Mouse (Mus musculus) Patski (cell line): ENCODE data around the gene Ddah2. TPM values are rescaled to one million over a fixed set of nuclear protein-coding genes. Genes with fewer than 3 reads are reported as not detected.

Experiments
- ATAC-seq: fragments of 100-300 bp; one replicate; pipeline ENCODE4 v1.8.0; 2021
- CTCF ChIA-PET: fragments of 350-600 bp; sonication (Branson Sonifier 250); formaldehyde crosslinking; loops from one replicate; lab custom pipeline; 2022; ENCODE audit warnings: inconsistent platforms; lab: Charles Lee
- POLR2A ChIA-PET: fragments of 350-600 bp; sonication (Branson Sonifier 250); formaldehyde crosslinking; loops from one replicate; lab custom pipeline; 2022; ENCODE audit warnings: antibody characterized with exemption, inconsistent platforms; lab: Charles Lee
- DNase-seq: peaks from one replicate; pipeline ENCODE4 v3.0.0-alpha.2; 2011; ENCODE audit warnings: low read depth, low spot score
- H3K27me3 ChIP-seq: fragments of 371-371 bp; one replicate; pipeline ENCODE4 v1.5.1; 2021
- CTCF ChIP-seq: fragments of 100-300 bp; IDR thresholded peaks from one replicate; pipeline ENCODE4 v1.5.1; 2021
- in situ Hi-C: fragments of 300-500 bp; cut with MboI; formaldehyde crosslinking; loops from 3 replicates; pipeline ENCODE4 v1.11.1; 2018; ENCODE audit warnings: low pct_unique_long_range_greater_than_20kb, mixed read lengths
- polyA plus RNA-seq: library from polyadenylated mRNA; unstranded; gene quantifications from one replicate; pipeline ENCODE4 v1.2.3, GENCODE M21; 2021

Ddah2 gene
- 198 TPM for polyA plus RNA-seq

- CTCF ChIA-PET: interaction anchor here (0.8 to 1.4 kb wide), 6 partner anchors 8 to 39 kb away, joined by 3 to 5 read pairs (median 3); partner anchors contain the start of gene Ly6g6f
- no peak for DNase-seq
- POLR2A ChIA-PET: interaction anchor here (0.7 to 1.8 kb wide), 9 partner anchors 7 to 108 kb away, joined by 3 to 9 read pairs (median 3); partner anchors contain the start of gene Clic1
- in situ Hi-C loops: no loop called here
- no peaks in the 10 kb centered on the region for H3K27me3 ChIP-seq
- peak; percentile 70 for ATAC-seq
- TF ChIP-seq CTCF: no peak
Measured at GRCm38 (mm10) chr17:35058911-35059892, at the start of gene Ddah2. Ddah2 (plus strand) TSS chr17:35059035.

DNA sequence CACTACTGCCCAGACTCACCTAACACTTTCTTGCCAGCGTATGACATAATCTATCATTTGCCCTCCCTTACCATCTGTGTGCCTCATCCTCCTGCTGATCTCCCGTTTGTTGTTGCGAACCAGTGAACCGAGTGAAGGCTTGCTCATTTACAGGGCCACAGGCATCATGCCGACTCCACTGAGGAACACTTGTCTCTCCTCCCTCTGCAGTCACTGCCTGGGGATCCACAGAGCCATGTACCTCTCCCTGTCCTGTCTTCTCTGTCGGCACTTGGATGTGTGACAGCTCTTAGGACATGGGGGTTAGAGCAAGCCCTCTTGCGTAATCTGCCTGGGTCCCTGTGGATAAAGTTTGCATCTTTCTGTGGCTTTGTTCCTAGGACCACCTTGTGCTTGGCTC, 49.2 kb upstream of the Ddah2 start:
- in situ Hi-C loops: no loop called here
- CTCF ChIA-PET: interaction anchor here (1.1 to 1.5 kb wide), 2 partner anchors 11 to 40 kb away, joined by 3 read pairs; partner anchors contain the start of gene Clic1
- no peak for TF ChIP-seq CTCF
- DNase-seq (no peak), ATAC-seq (no peak)
- H3K27me3 ChIP-seq: no peaks in the 10 kb centered on the region
- POLR2A ChIA-PET: no interaction called here

DNA sequence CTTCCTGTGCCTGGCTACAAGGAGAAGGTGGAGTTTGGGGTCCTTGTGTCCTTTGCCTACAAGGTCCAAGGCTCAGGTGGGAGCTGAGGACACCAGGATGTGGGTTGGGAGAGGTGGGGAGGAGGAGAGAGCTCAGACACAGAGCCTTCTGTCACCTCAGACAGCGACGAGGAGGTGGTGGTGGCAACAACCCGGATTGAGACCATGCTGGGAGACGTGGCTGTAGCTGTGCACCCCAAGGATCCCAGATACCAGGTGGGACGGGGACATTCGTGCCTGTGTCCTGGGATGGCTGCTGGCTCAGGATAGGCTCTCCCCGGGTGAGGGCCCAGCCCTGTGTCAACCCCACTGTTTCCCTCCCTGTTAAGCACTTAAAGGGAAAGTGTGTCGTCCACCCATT, 47.4 kb upstream of the Ddah2 start:
- in situ Hi-C loops: loop anchor here (10.0 kb wide), 1 partner anchor 223 kb away; the partner anchor contains the start of genes Atp6v1g2 and Nfkbil1
- no peak for TF ChIP-seq CTCF
- ChIA-PET CTCF (no interaction called here), POLR2A (interaction anchor here (1.9 kb wide), 1 partner anchor 10 kb away, joined by 6 read pairs; no protein-coding TSS in a partner anchor)
- DNase-seq (no peak), ATAC-seq (no peak)
- H3K27me3 ChIP-seq: no peaks in the 10 kb centered on the region

GRCm38 (mm10) chr17:35012430-35012829, 46.4 kb upstream of the Ddah2 start:
- POLR2A ChIA-PET: interaction anchor here (0.7 to 1.9 kb wide), 2 partner anchors 11 to 47 kb away, joined by 3 to 6 read pairs; no protein-coding TSS in a partner anchor
- DNase-seq (no peak), ATAC-seq (no peak)
- H3K27me3 ChIP-seq: no peaks in the 10 kb centered on the region
- in situ Hi-C loops: loop anchor here (10.0 kb wide), 1 partner anchor 222 kb away; the partner anchor contains the start of genes Atp6v1g2 and Nfkbil1
- CTCF ChIA-PET: no interaction called here
- no peak for TF ChIP-seq CTCF

DNA sequence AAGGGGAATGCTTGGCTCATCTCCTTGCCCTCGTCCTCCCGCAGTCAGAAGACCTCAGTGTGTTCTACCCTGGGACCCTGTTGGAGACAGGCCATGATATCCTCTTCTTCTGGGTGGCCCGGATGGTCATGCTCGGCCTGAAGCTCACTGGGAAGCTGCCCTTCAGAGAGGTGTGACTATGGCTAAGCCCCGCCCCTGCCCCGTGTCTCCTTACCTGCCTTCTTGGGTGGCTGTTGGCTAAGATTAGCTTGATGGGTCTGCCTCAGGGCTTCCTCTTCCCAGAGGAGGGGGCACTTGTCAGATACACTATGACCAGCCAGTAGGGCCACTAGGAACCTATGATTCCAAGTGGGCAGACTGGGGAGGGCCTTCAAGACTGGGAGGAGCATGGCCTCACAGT, 45.6 kb upstream of the Ddah2 start:
- CTCF ChIA-PET: no interaction called here
- in situ Hi-C loops: loop anchor here (10.0 kb wide), 1 partner anchor 222 kb away; the partner anchor contains the start of genes Atp6v1g2 and Nfkbil1
- POLR2A ChIA-PET: interaction anchor here (1.9 kb wide), 1 partner anchor 12 kb away, joined by 6 read pairs; no protein-coding TSS in a partner anchor
- DNase-seq (no peak), ATAC-seq (no peak)
- no peaks in the 10 kb centered on the region for H3K27me3 ChIP-seq
- no peak for TF ChIP-seq CTCF

GRCm38 (mm10) chr17:35015296-35015695, 43.5 kb upstream of the Ddah2 start:
- no peak for TF ChIP-seq CTCF
- ATAC-seq (no peak), DNase-seq (no peak)
- in situ Hi-C loops: loop anchor here (10.0 kb wide), 1 partner anchor 220 kb away; the partner anchor contains the start of genes Atp6v1g2 and Nfkbil1
- ChIA-PET CTCF (no interaction called here), POLR2A (no interaction called here)
- no peaks in the 10 kb centered on the region for H3K27me3 ChIP-seq

DNA sequence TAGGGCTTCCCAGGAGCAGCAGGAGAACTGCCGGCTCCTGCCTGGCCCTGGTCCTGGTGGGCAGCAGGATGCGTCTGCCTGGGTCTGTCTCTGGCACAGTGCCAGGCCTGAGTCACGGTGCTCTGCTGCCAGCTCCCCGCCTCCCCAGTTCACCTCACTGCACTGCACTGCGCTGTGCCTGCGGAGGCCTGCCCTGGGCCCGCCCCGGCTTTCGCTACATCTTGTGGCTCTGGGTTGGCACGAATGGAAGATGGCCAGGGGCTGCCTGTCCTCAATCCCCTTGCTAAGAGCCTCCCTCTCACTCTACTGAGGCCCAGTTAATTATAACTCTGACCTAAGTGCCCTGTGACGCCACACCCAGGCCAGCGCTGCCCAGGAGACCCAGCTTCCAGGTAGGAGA, 42.5 kb upstream of the Ddah2 start, which contains the start of gene Vwa7:
Gene Vwa7 (plus strand): TSS at position 204 of the 400 bp plus-strand sequence.
- ChIA-PET CTCF (no interaction called here), POLR2A (interaction anchor here (1.5 kb wide), 1 partner anchor 94 kb away, joined by 4 read pairs; no protein-coding TSS in a partner anchor)
- H3K27me3 ChIP-seq: no peaks in the 10 kb centered on the region
- no peak for TF ChIP-seq CTCF
- DNase-seq (no peak), ATAC-seq (no peak)
- in situ Hi-C loops: loop anchor here (10.0 kb wide), 1 partner anchor 218 kb away; the partner anchor contains the start of genes Atp6v1g2 and Nfkbil1

- in situ Hi-C loops: loop anchor here (10.0 kb wide), 1 partner anchor 218 kb away; the partner anchor contains the start of genes Atp6v1g2 and Nfkbil1
- DNase-seq (no peak), ATAC-seq (no peak)
- ChIA-PET CTCF (interaction anchor here (1.4 kb wide), 1 partner anchor 89 kb away, joined by 4 read pairs; no protein-coding TSS in a partner anchor), POLR2A (interaction anchor here (1.5 kb wide), 1 partner anchor 94 kb away, joined by 4 read pairs; no protein-coding TSS in a partner anchor)
- no peaks in the 10 kb centered on the region for H3K27me3 ChIP-seq
- no peak for TF ChIP-seq CTCF
Measured at GRCm38 (mm10) chr17:35016791-35017705, 41.8 kb upstream of the Ddah2 start.

GRCm38 (mm10) chr17:35017706-35018030, 41.2 kb upstream of the Ddah2 start:
- POLR2A ChIA-PET: interaction anchor here (1.0 to 1.5 kb wide), 3 partner anchors 17 to 103 kb away, joined by 3 to 4 read pairs (median 3); partner anchors contain the start of gene Gpank1

More at GRCm38 (mm10) chr17:35017706-35018030, 41.2 kb upstream of the Ddah2 start:
- no peaks in the 10 kb centered on the region for H3K27me3 ChIP-seq
- in situ Hi-C loops: loop anchor here (10.0 kb wide), 1 partner anchor 217 kb away; the partner anchor contains the start of genes Atp6v1g2 and Nfkbil1
- CTCF ChIA-PET: interaction anchor here (1.4 kb wide), 1 partner anchor 89 kb away, joined by 4 read pairs; no protein-coding TSS in a partner anchor
- no peak for DNase-seq
- ATAC-seq: no peak
- TF ChIP-seq CTCF: no peak
